Mouse (Mus musculus) liver, embryonic 13.5 days (tissue): Measurements from ENCODE around the gene Itgb8. TPM values are rescaled to one million over a fixed set of nuclear protein-coding genes. Genes with fewer than 3 reads are reported as not detected.

Experiments
- ATAC-seq: fragments of 200-750 bp; cut with Nextera tagmentation; 2 replicates; pipeline ENCODE4 v1.8.0; 2017; ENCODE audit warnings: low read depth, mild to moderate bottlenecking, moderate number of reproducible peaks, moderate library complexity
- DNase-seq: peaks from one replicate; pipeline ENCODE4 v3.0.0; 2022
- H3K27ac ChIP-seq: fragments of 300-500 bp; sonication (generic); 2 replicates; pipeline ENCODE4 v1.5.1; 2015; ENCODE audit warnings: moderate library complexity, mild to moderate bottlenecking, inconsistent platforms
- H3K27me3 ChIP-seq: fragments of 300-500 bp; sonication (generic); 2 replicates; pipeline ENCODE4 v1.6.1; 2015; ENCODE audit warnings: mild to moderate bottlenecking, inconsistent platforms
- H3K36me3 ChIP-seq: fragments of 300-500 bp; sonication (generic); 2 replicates; pipeline ENCODE4 v1.6.1; 2015; ENCODE audit warnings: mild to moderate bottlenecking, inconsistent platforms
- H3K4me1 ChIP-seq: fragments of 300-500 bp; sonication (generic); replicated peaks from 2 replicates; pipeline ENCODE4 v1.6.1; 2015; ENCODE audit warnings: inconsistent platforms
- H3K4me2 ChIP-seq: fragments of 300-500 bp; sonication (generic); 2 replicates; pipeline ENCODE4 v1.6.1; 2015; ENCODE audit warnings: inconsistent platforms, mild to moderate bottlenecking, moderate library complexity
- H3K4me3 ChIP-seq: fragments of 300-500 bp; sonication (generic); replicated peaks from 2 replicates; pipeline ENCODE4 v1.5.1; 2015; ENCODE audit warnings: mild to moderate bottlenecking, inconsistent platforms
- H3K9ac ChIP-seq: fragments of 300-500 bp; sonication (generic); 2 replicates; pipeline ENCODE4 v1.6.1; 2015; ENCODE audit warnings: mild to moderate bottlenecking, inconsistent platforms
- H3K9me3 ChIP-seq: fragments of 300-500 bp; sonication (generic); replicated peaks from 2 replicates; pipeline ENCODE4 v1.6.1; 2016; ENCODE audit warnings: inconsistent platforms
- WGBS: fragments of 180-500 bp; shearing (Covaris S2); methylation state at CpG from one replicate; pipeline ENCODE4 v1.1.7; 2015; ENCODE audit not compliant: insufficient replicate concordance; 5-methylcytosine and 5-hydroxymethylcytosine counted together
- polyA plus RNA-seq: library from polyadenylated mRNA; unstranded; fragments of >200 nt; fragmentation: Nextera tagmentation; extraction: Ambion mirVana; gene quantifications from 2 replicates; pipeline ENCODE4 v1.2.1, GENCODE M21; 2015

Itgb8 gene
- polyA plus RNA-seq, 1 experiment from 2014 or later: 0.12 TPM

GRCm38 (mm10) chr12:119231831-119232230 is 6.8 kb downstream of the Itgb8 start:
- Histone ChIP-seq H3K27me3 (peaks cover 4% of the 10 kb centered on the region), H3K9me3 (no peaks in the 10 kb centered on the region), H3K27ac (no peak overlapping the region), H3K4me1 (no peaks in the 10 kb centered on the region), H3K9ac (no peak overlapping the region), H3K4me2 (no peak overlapping the region), H3K36me3 (no peaks in the 10 kb centered on the region), H3K4me3 (no peak overlapping the region)
- WGBS: 71% methylated on average over 2 of the region's 2 CpGs
- DNase-seq: no peak
- ATAC-seq: no peak

- H3K27ac ChIP-seq: no peak overlapping the region
- peaks cover 3% of the 10 kb centered on the region; the same call in 1 of the 2 replicates for H3K27me3 ChIP-seq
- H3K9ac ChIP-seq: no peak overlapping the region
- no peaks in the 10 kb centered on the region for H3K4me1 ChIP-seq
- H3K36me3 ChIP-seq: no peaks in the 10 kb centered on the region
- ATAC-seq (no peak), DNase-seq (no peak)
- H3K9me3 ChIP-seq: no peaks in the 10 kb centered on the region
- H3K4me2 ChIP-seq: no peak overlapping the region
- no peak overlapping the region for H3K4me3 ChIP-seq
These were observed 8.2 kb downstream of the Itgb8 start for GRCm38 (mm10) chr12:119230444-119230843.

GRCm38 (mm10) chr12:119229601-119230000 is 9.0 kb downstream of the Itgb8 start:
- Histone ChIP-seq H3K27me3 (peaks cover under 1% of the 10 kb centered on the region; the same call in 1 of the 2 replicates), H3K4me1 (no peaks in the 10 kb centered on the region), H3K9ac (no peak overlapping the region), H3K27ac (no peak overlapping the region), H3K9me3 (no peaks in the 10 kb centered on the region), H3K4me2 (no peak overlapping the region), H3K36me3 (no peaks in the 10 kb centered on the region), H3K4me3 (no peak overlapping the region)
- DNase-seq (no peak), ATAC-seq (no peak)
- WGBS: 67% methylated on average over 2 of the region's 2 CpGs

GRCm38 (mm10) chr12:119227898-119228297 is 10.7 kb downstream of the Itgb8 start:
- H3K9me3 ChIP-seq: no peaks in the 10 kb centered on the region
- H3K27me3 ChIP-seq: no peaks in the 10 kb centered on the region
- no peaks in the 10 kb centered on the region for H3K36me3 ChIP-seq
- no peak overlapping the region for H3K27ac ChIP-seq
- ATAC-seq (no peak), DNase-seq (no peak)
- H3K9ac ChIP-seq: no peak overlapping the region
- no peaks in the 10 kb centered on the region for H3K4me1 ChIP-seq
- WGBS: 57% methylated on average over 1 of the region's 1 CpGs
- no peak overlapping the region for H3K4me3 ChIP-seq
- H3K4me2 ChIP-seq: no peak overlapping the region

- DNase-seq: no peak
- no peaks in the 10 kb centered on the region for H3K27me3 ChIP-seq
- H3K9ac ChIP-seq: no peak overlapping the region
- no peak overlapping the region for H3K4me3 ChIP-seq
- ATAC-seq: no peak
- H3K4me1 ChIP-seq: no peaks in the 10 kb centered on the region
- no peaks in the 10 kb centered on the region for H3K9me3 ChIP-seq
- H3K36me3 ChIP-seq: no peaks in the 10 kb centered on the region
- H3K27ac ChIP-seq: no peak overlapping the region
- no peak overlapping the region for H3K4me2 ChIP-seq
These were observed 13.9 kb downstream of the Itgb8 start for GRCm38 (mm10) chr12:119224699-119225098.

GRCm38 (mm10) chr12:119219409-119219808 is 19.2 kb downstream of the Itgb8 start:
- Histone ChIP-seq H3K4me1 (peaks cover 9% of the 10 kb centered on the region), H3K9me3 (no peaks in the 10 kb centered on the region), H3K9ac (no peak overlapping the region), H3K4me3 (no peak overlapping the region), H3K4me2 (no peak overlapping the region), H3K27ac (no peak overlapping the region), H3K36me3 (no peaks in the 10 kb centered on the region), H3K27me3 (no peaks in the 10 kb centered on the region)
- WGBS: 65% methylated on average over 1 of the region's 1 CpGs
- ATAC-seq (no peak), DNase-seq (no peak)

GRCm38 (mm10) chr12:119217700-119218265 is 20.8 kb downstream of the Itgb8 start:
- Histone ChIP-seq H3K9me3 (no peaks in the 10 kb centered on the region), H3K27me3 (no peaks in the 10 kb centered on the region), H3K9ac (no peak overlapping the region), H3K27ac (no peak overlapping the region), H3K36me3 (no peaks in the 10 kb centered on the region), H3K4me1 (peaks cover 9% of the 10 kb centered on the region), H3K4me3 (no peak overlapping the region), H3K4me2 (no peak overlapping the region)
- DNase-seq: no peak
- peak; percentile 79 for ATAC-seq

- no peak overlapping the region for H3K4me2 ChIP-seq
- H3K4me1 ChIP-seq: peaks cover 9% of the 10 kb centered on the region
- 78% methylated on average over 3 of the region's 3 CpGs for WGBS
- no peak overlapping the region for H3K4me3 ChIP-seq
- no peaks in the 10 kb centered on the region for H3K9me3 ChIP-seq
- no peaks in the 10 kb centered on the region for H3K36me3 ChIP-seq
- no peak for DNase-seq
- H3K27ac ChIP-seq: no peak overlapping the region
- H3K9ac ChIP-seq: no peak overlapping the region
- no peak for ATAC-seq
- no peaks in the 10 kb centered on the region for H3K27me3 ChIP-seq
These were observed 23.4 kb downstream of the Itgb8 start for GRCm38 (mm10) chr12:119215225-119215624.

GRCm38 (mm10) chr12:119211533-119211932 is 27.1 kb downstream of the Itgb8 start:
- Histone ChIP-seq H3K36me3 (no peaks in the 10 kb centered on the region), H3K9me3 (no peaks in the 10 kb centered on the region), H3K4me2 (no peak overlapping the region), H3K4me3 (no peak overlapping the region), H3K4me1 (no peaks in the 10 kb centered on the region), H3K27ac (no peak overlapping the region), H3K9ac (no peak overlapping the region), H3K27me3 (no peaks in the 10 kb centered on the region)
- DNase-seq (no peak), ATAC-seq (no peak)
- WGBS: 38% methylated on average over 2 of the region's 2 CpGs

- Histone ChIP-seq H3K4me1 (no peaks in the 10 kb centered on the region), H3K27me3 (no peaks in the 10 kb centered on the region), H3K9me3 (no peaks in the 10 kb centered on the region), H3K36me3 (no peaks in the 10 kb centered on the region), H3K4me2 (no peak overlapping the region), H3K27ac (no peak overlapping the region), H3K4me3 (no peak overlapping the region), H3K9ac (no peak overlapping the region)
- DNase-seq (no peak), ATAC-seq (no peak)
- 57% methylated on average over 2 of the region's 2 CpGs for WGBS
These were observed 28.0 kb downstream of the Itgb8 start for GRCm38 (mm10) chr12:119210590-119210989.

GRCm38 (mm10) chr12:119210073-119210425 is 28.6 kb downstream of the Itgb8 start:
- 45% methylated on average over 1 of the region's 1 CpGs for WGBS
- Histone ChIP-seq H3K36me3 (no peaks in the 10 kb centered on the region), H3K4me1 (no peaks in the 10 kb centered on the region), H3K4me3 (no peak overlapping the region), H3K27ac (no peak overlapping the region), H3K9ac (no peak overlapping the region), H3K27me3 (no peaks in the 10 kb centered on the region), H3K4me2 (no peak overlapping the region), H3K9me3 (no peaks in the 10 kb centered on the region)
- ATAC-seq: no peak
- no peak for DNase-seq

- Histone ChIP-seq H3K27me3 (no peaks in the 10 kb centered on the region), H3K9me3 (no peaks in the 10 kb centered on the region), H3K27ac (no peak overlapping the region), H3K4me3 (no peak overlapping the region), H3K36me3 (no peaks in the 10 kb centered on the region), H3K9ac (no peak overlapping the region), H3K4me1 (no peaks in the 10 kb centered on the region), H3K4me2 (no peak overlapping the region)
- ATAC-seq (no peak), DNase-seq (no peak)
- 53% methylated on average over 2 of the region's 2 CpGs for WGBS
These were observed 29.1 kb downstream of the Itgb8 start for GRCm38 (mm10) chr12:119209384-119210072.
